Mouse (Mus musculus) lung, postnatal 0 days (tissue): Measurements from ENCODE around the gene Lrig3.

ENCODE experiments used
- CTCF ChIP-seq: IDR thresholded peaks from 2 replicates; pipeline ENCODE4 v1.5.1; 2016; ENCODE audit warnings: antibody characterized with exemption, mild to moderate bottlenecking
- EP300 ChIP-seq: IDR thresholded peaks from 2 replicates; pipeline ENCODE4 v1.6.1; 2016; ENCODE audit warnings: antibody characterized with exemption, mild to moderate bottlenecking, control low read depth

DNA sequence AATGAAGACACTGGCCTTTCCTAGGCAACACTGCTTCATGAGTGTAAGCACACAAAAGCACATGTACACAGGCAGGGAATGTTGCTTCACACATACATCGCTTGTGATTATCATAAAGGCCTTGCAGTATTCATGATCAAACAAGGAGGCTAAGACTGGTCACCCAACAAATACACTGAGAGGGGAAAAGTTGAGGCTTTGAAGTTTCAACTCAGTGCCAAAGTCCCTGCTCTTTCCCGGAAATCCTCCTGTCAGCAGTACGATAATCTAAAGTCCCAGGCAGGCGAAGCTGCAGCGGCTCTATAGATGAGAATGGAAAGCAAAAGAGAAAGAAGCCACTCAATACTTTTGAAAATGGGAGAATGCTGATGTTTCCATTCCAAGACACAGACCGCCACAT is 32.6 kb upstream of the Lrig3 start:
- TF ChIP-seq CTCF (no peak), EP300 (no peak)
